Mouse (Mus musculus) myocyte (in vitro differentiated cells): ENCODE data around the gene Ssh2.

Source experiments
- CEBPB ChIP-seq: IDR thresholded peaks from 2 replicates; pipeline ENCODE4 v1.6.1; 2011; ENCODE audit warnings: mild to moderate bottlenecking, moderate library complexity; ENCODE audit not compliant: poor library complexity, insufficient read depth, severe bottlenecking
- E2F4 ChIP-seq: IDR thresholded peaks from one replicate; pipeline ENCODE4 v1.6.1; 2011; ENCODE audit warnings: mild to moderate bottlenecking, control low read depth, moderate library complexity; ENCODE audit not compliant: insufficient read depth
- MAX ChIP-seq: IDR thresholded peaks from one replicate; pipeline ENCODE4 v1.6.1; 2011; ENCODE audit warnings: low read depth, mild to moderate bottlenecking, control low read depth
- MYOD1 ChIP-seq, 3 experiments: IDR thresholded peaks; one replicate each; pipeline ENCODE4 v1.6.1; 2011; ENCODE audit warnings: control low read depth in 2 of 3, low read depth in 2 of 3, mild to moderate bottlenecking in 2 of 3, moderate library complexity in 1 of 3; ENCODE audit not compliant: insufficient read length in 2 of 3, control insufficient read depth in 1 of 3
- MYOG ChIP-seq, 3 experiments: IDR thresholded peaks; one replicate each; pipeline ENCODE4 v1.6.1; 2011; ENCODE audit warnings: control low read depth in 2 of 3, low read depth in 2 of 3, mild to moderate bottlenecking in 2 of 3; ENCODE audit not compliant: insufficient read length in 2 of 3, control insufficient read depth in 1 of 3, insufficient read depth in 1 of 3
- POLR2A ChIP-seq: IDR thresholded peaks from one replicate; pipeline ENCODE4 v1.6.1; 2011; ENCODE audit warnings: low read depth, mild to moderate bottlenecking, control low read depth, moderate library complexity; ENCODE audit not compliant: insufficient read length
- POLR2AphosphoS2 ChIP-seq: IDR thresholded peaks from one replicate; pipeline ENCODE4 v1.6.1; 2011; ENCODE audit warnings: low read depth, control low read depth; ENCODE audit not compliant: insufficient read length
- REST ChIP-seq: IDR thresholded peaks from one replicate; pipeline ENCODE4 v1.6.1; 2011; ENCODE audit warnings: mild to moderate bottlenecking, control low read depth, moderate library complexity; ENCODE audit not compliant: insufficient read depth, insufficient read length
- SRF ChIP-seq: IDR thresholded peaks from one replicate; pipeline ENCODE4 v1.6.1; 2011; ENCODE audit warnings: low read depth; ENCODE audit not compliant: control insufficient read depth, insufficient read length
- TCF12 ChIP-seq: IDR thresholded peaks from one replicate; pipeline ENCODE4 v1.6.1; 2011; ENCODE audit warnings: mild to moderate bottlenecking, control low read depth; ENCODE audit not compliant: poor library complexity, insufficient read depth, severe bottlenecking
- TCF3 ChIP-seq: IDR thresholded peaks from one replicate; pipeline ENCODE4 v1.6.1; 2011; ENCODE audit warnings: low read depth, control low read depth; ENCODE audit not compliant: insufficient read length

DNA sequence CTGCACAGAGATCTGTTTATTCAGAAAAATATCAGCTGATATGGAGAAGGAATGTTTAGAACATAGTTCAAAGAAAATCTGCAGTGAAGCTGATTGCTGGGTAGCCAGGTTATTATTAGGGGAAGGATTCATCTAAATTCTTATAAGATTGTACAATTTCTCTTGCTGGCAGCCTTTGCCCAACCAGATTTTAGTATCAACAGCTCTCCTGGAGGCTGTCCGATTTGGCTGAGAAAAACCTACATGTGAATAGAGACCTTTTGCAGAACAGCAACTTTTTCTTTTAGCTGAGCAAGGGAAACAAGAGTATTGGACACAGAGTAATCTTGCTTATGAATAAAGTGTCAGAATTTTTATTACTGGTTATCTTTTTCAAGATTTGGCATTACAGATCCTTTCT is 212.4 kb downstream of the Ssh2 start:
- TF ChIP-seq MAX (no peak), POLR2A (no peak), TCF12 (no peak), TCF3 (no peak), CEBPB (no peak), POLR2AphosphoS2 (no peak), MYOD1 (IDR thresholded peaks at IDR 0.05; ENCODE audit: control insufficient read depth in 1 of 3, insufficient read length in 2 of 3, low read depth in 2 of 3) (no peak), E2F4 (no peak), REST (no peak), MYOG (IDR thresholded peaks at IDR 0.05; ENCODE audit: control insufficient read depth in 1 of 3, insufficient read depth in 1 of 3, insufficient read length in 2 of 3, low read depth in 2 of 3) (no peak), SRF (no peak)
